Mouse (Mus musculus) heart, embryonic 12.5 days (tissue): ENCODE results near the gene Samd4b. TPM values are rescaled to one million over a fixed set of nuclear protein-coding genes. Genes with fewer than 3 reads are reported as not detected.
A peak's percentile ranks its signal among the peaks of the same experiment; 100 is the strongest.

Source experiments
- ATAC-seq: fragments of 200-750 bp; cut with Nextera tagmentation; 2 replicates; pipeline ENCODE4 v1.8.0; 2017; ENCODE audit warnings: moderate TSS enrichment, moderate library complexity; ENCODE audit not compliant: insufficient number of reproducible peaks, low FRiP score
- H3K27ac ChIP-seq: fragments of 300-500 bp; sonication (generic); 2 replicates; pipeline ENCODE4 v1.5.1; 2016; ENCODE audit warnings: mild to moderate bottlenecking, moderate library complexity; ENCODE audit not compliant: poor library complexity, severe bottlenecking
- H3K27me3 ChIP-seq: fragments of 300-500 bp; sonication (generic); replicated peaks from 2 replicates; pipeline ENCODE4 v1.6.1; 2016; ENCODE audit warnings: mild to moderate bottlenecking, moderate library complexity
- H3K36me3 ChIP-seq: fragments of 300-500 bp; sonication (generic); 2 replicates; pipeline ENCODE4 v1.6.1; 2016; ENCODE audit warnings: mild to moderate bottlenecking, moderate library complexity
- H3K4me1 ChIP-seq: fragments of 300-500 bp; sonication (generic); replicated peaks from 2 replicates; pipeline ENCODE4 v1.6.1; 2016; ENCODE audit warnings: mild to moderate bottlenecking
- H3K4me2 ChIP-seq: fragments of 300-500 bp; sonication (generic); 2 replicates; pipeline ENCODE4 v1.6.1; 2016; ENCODE audit warnings: mild to moderate bottlenecking, moderate library complexity
- H3K4me3 ChIP-seq: fragments of 300-500 bp; sonication (generic); 2 replicates; pipeline ENCODE4 v1.5.1; 2016; ENCODE audit warnings: mild to moderate bottlenecking
- H3K9ac ChIP-seq: fragments of 300-500 bp; sonication (generic); 2 replicates; pipeline ENCODE4 v1.6.1; 2016; ENCODE audit warnings: mild to moderate bottlenecking, moderate library complexity
- H3K9me3 ChIP-seq: fragments of 300-500 bp; sonication (generic); replicated peaks from 2 replicates; pipeline ENCODE4 v1.6.1; 2016; ENCODE audit warnings: mild to moderate bottlenecking, moderate library complexity
- WGBS: fragments of 180-500 bp; shearing (Covaris S2); methylation state at CpG from one replicate; pipeline ENCODE4 v1.1.7; 2016; 5-methylcytosine and 5-hydroxymethylcytosine counted together
- polyA plus RNA-seq: library from polyadenylated mRNA; unstranded; fragments of >200 nt; fragmentation: Nextera tagmentation; extraction: Ambion mirVana; gene quantifications from 2 replicates; pipeline ENCODE4 v1.2.1, GENCODE M21; 2016

The Samd4b gene
- polyA plus RNA-seq, 1 experiment from 2014 or later: 29.5 TPM

GRCm38 (mm10) chr7:28442688-28443087 is 155.3 kb downstream of the Samd4b start:
- H3K4me2 ChIP-seq: no peak overlapping the region
- peaks cover 5% of the 10 kb centered on the region; the same call in 1 of the 2 replicates for H3K27me3 ChIP-seq
- WGBS: 32% methylated on average over 4 of the region's 4 CpGs
- H3K36me3 ChIP-seq: no peaks in the 10 kb centered on the region
- ATAC-seq: peak; percentile 44; the same call in 1 of the 2 replicates
- no peak overlapping the region for H3K4me3 ChIP-seq
- no peak overlapping the region for H3K27ac ChIP-seq
- no peaks in the 10 kb centered on the region for H3K9me3 ChIP-seq
- no peak overlapping the region for H3K9ac ChIP-seq
- H3K4me1 ChIP-seq: peaks cover 5% of the 10 kb centered on the region

GRCm38 (mm10) chr7:28441776-28442485 is 156.0 kb downstream of the Samd4b start:
- Histone ChIP-seq H3K4me2 (no peak overlapping the region), H3K9ac (no peak overlapping the region), H3K4me1 (peaks cover 4% of the 10 kb centered on the region; the same call in 1 of the 2 replicates), H3K27me3 (peaks cover 5% of the 10 kb centered on the region; the same call in 1 of the 2 replicates), H3K4me3 (no peak overlapping the region), H3K9me3 (no peaks in the 10 kb centered on the region), H3K36me3 (no peaks in the 10 kb centered on the region), H3K27ac (no peak overlapping the region)
- WGBS: 80% methylated on average over 13 of the region's 14 CpGs
- ATAC-seq: no peak

GRCm38 (mm10) chr7:28440739-28441138 is 157.2 kb downstream of the Samd4b start:
- H3K4me3 ChIP-seq: no peak overlapping the region
- H3K27me3 ChIP-seq: peaks cover 2% of the 10 kb centered on the region; the same call in 1 of the 2 replicates
- H3K9ac ChIP-seq: no peak overlapping the region
- ATAC-seq: no peak
- no peaks in the 10 kb centered on the region for H3K36me3 ChIP-seq
- 0 out of 2 replicates have a peak overlapping the region, but pooled peaks have one; percentile 18 for H3K27ac ChIP-seq
- H3K4me1 ChIP-seq: peaks cover 4% of the 10 kb centered on the region; the same call in 1 of the 2 replicates
- 38% methylated on average over 2 of the region's 2 CpGs for WGBS
- no peak overlapping the region for H3K4me2 ChIP-seq
- no peaks in the 10 kb centered on the region for H3K9me3 ChIP-seq

GRCm38 (mm10) chr7:28438771-28439170 is 159.2 kb downstream of the Samd4b start:
- no peak for ATAC-seq
- H3K9me3 ChIP-seq: no peaks in the 10 kb centered on the region
- peaks cover 20% of the 10 kb centered on the region for H3K4me1 ChIP-seq
- WGBS: 78% methylated on average over 2 of the region's 2 CpGs
- no peak overlapping the region for H3K9ac ChIP-seq
- no peak overlapping the region for H3K4me2 ChIP-seq
- H3K27ac ChIP-seq: no peak overlapping the region
- no peaks in the 10 kb centered on the region for H3K27me3 ChIP-seq
- no peaks in the 10 kb centered on the region for H3K36me3 ChIP-seq
- no peak overlapping the region for H3K4me3 ChIP-seq

DNA sequence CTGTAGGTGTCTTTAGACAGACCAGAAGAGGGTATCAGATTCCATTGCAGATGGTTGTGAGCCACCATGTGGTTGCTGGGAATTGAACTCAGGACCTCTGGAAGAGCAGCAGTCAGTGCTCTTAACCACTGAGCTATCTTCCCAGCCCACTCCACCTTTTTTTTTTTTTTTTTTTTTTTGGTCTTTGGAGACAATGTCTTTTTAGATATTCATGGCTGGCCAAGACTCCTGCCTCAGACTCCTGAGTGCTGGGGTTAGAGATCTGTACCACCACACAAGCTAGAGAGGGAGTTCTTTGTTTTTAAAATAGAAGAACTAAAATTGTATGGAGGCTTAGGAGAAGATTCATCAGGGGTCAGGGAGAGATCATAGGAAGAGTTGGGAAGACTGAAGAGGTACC is 160.0 kb downstream of the Samd4b start:
- H3K4me1 ChIP-seq: peaks cover 28% of the 10 kb centered on the region
- no peak overlapping the region for H3K4me2 ChIP-seq
- ATAC-seq: no peak

DNA sequence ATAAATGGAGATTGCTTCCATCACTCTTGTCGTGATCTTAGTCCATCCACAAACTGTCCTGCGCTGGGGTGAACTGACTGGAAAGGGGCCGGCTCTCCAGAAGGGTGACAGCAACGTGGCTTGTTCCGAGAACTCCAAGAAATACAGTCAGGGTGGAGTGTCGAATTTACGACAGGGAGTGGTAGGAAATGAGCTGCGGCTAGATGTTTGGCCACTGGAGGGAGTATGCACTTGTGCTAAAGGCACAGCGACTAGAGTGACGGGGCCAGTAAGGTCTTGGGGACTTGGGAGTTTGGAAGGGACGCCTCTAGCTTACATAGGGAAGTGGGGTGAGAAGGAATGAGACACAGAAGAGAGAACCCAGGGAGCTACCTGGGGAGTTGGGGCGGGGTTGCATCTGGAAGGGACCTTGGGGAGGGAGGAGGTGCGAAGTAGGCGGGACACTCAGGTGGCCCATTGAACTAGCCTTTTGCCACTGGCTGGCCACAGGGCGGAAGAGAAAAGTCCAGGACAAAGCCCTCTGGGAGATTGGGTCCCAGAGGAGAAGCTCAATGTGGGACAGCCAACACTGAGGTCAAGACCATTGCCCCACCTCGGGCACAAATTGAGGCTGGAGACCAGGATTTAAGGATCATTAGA is 160.9 kb downstream of the Samd4b start, which contains the start of gene Gmfg:
TSS of gene Gmfg (plus strand) at position 516 of the 639 bp plus-strand sequence.
- H3K27ac ChIP-seq: peak within 1 kb of the TSS; percentile 40
- no peaks in the 10 kb centered on the region for H3K27me3 ChIP-seq
- peaks cover 5% of the 10 kb centered on the region; the same call in 1 of the 2 replicates for H3K36me3 ChIP-seq
- peak within 1 kb of the TSS; percentile 76 for H3K4me2 ChIP-seq
- H3K9me3 ChIP-seq: no peaks in the 10 kb centered on the region
- H3K4me1 ChIP-seq: peaks cover 38% of the 10 kb centered on the region
- H3K9ac ChIP-seq: peak within 1 kb of the TSS; percentile 65
- H3K4me3 ChIP-seq: peak within 1 kb of the TSS; percentile 97
- peak; percentile 45 for ATAC-seq
- WGBS: 3% methylated on average over 16 of the region's 16 CpGs

More for the DNA sequence above, 160.0 kb downstream of the Samd4b start:
- Histone ChIP-seq H3K9ac (no peak overlapping the region), H3K4me3 (no peak overlapping the region), H3K36me3 (peaks cover 5% of the 10 kb centered on the region; the same call in 1 of the 2 replicates), H3K27me3 (no peaks in the 10 kb centered on the region), H3K27ac (no peak overlapping the region), H3K9me3 (no peaks in the 10 kb centered on the region)

GRCm38 (mm10) chr7:28436271-28436904 is 161.6 kb downstream of the Samd4b start:
- Histone ChIP-seq H3K4me3 (peak overlapping the region; percentile 97), H3K27me3 (no peaks in the 10 kb centered on the region), H3K36me3 (peaks cover 6% of the 10 kb centered on the region; the same call in 1 of the 2 replicates), H3K4me2 (peak overlapping the region; percentile 85), H3K9me3 (no peaks in the 10 kb centered on the region), H3K4me1 (peaks cover 41% of the 10 kb centered on the region), H3K27ac (peak overlapping the region; percentile 40), H3K9ac (peak overlapping the region; percentile 100)
- under 1% methylated on average over 54 of the region's 64 CpGs for WGBS
- peak; percentile 99 for ATAC-seq

DNA sequence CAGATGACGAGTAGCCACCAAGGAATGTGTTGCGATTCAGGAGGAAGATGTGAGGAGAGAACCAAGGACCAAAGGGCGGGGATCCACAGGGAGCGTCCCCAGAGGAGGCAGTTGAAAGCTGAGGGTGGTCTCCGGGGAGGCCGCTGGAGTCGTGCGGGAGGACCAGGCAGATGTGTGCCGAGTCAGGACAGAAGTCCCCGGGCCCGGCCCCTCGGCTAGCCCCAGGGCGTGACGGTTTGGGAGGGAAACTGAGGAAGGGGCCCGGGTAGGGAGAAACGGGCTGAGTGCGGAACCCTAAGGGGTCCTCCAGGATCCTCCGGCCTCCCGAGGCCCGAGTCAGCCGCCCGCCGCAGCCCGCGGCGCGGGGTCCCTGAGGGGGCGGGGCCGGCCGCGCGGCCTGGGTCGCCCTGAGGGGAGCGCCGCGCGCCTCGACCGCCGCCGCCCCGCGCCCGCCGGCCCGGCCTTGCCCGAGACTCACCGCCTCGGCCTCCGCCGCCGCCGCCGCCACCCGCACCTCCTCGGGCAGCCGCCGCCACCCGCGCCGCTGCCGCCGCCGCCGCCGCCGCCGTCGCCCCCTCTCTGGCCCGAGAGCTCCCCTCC is 162.2 kb downstream of the Samd4b start:
- Histone ChIP-seq H3K9me3 (no peaks in the 10 kb centered on the region), H3K4me3 (peak overlapping the region; percentile 97), H3K4me2 (peak overlapping the region; percentile 85), H3K27me3 (no peaks in the 10 kb centered on the region), H3K36me3 (peaks cover 9% of the 10 kb centered on the region; the same call in 1 of the 2 replicates), H3K27ac (no peak overlapping the region), H3K4me1 (peaks cover 41% of the 10 kb centered on the region), H3K9ac (peak overlapping the region; percentile 100)
- WGBS: 9% methylated on average over 51 of the region's 70 CpGs
- ATAC-seq: peak; percentile 20; the same call in 1 of the 2 replicates

GRCm38 (mm10) chr7:28432252-28432651 is 165.7 kb downstream of the Samd4b start:
- ATAC-seq: no peak
- WGBS: 78% methylated on average over 2 of the region's 2 CpGs
- Histone ChIP-seq H3K36me3 (peaks cover 9% of the 10 kb centered on the region; the same call in 1 of the 2 replicates), H3K4me1 (peaks cover 48% of the 10 kb centered on the region), H3K4me3 (no peak overlapping the region), H3K9ac (no peak overlapping the region), H3K4me2 (no peak overlapping the region), H3K27me3 (no peaks in the 10 kb centered on the region), H3K9me3 (no peaks in the 10 kb centered on the region), H3K27ac (no peak overlapping the region)

- peaks cover 9% of the 10 kb centered on the region; the same call in 1 of the 2 replicates for H3K36me3 ChIP-seq
- 64% methylated on average over 1 of the region's 1 CpGs for WGBS
These were observed 167.4 kb downstream of the Samd4b start for GRCm38 (mm10) chr7:28430512-28430911.

More at GRCm38 (mm10) chr7:28430512-28430911, 167.4 kb downstream of the Samd4b start:
- no peaks in the 10 kb centered on the region for H3K27me3 ChIP-seq
- no peak overlapping the region for H3K4me3 ChIP-seq
- H3K4me1 ChIP-seq: peaks cover 46% of the 10 kb centered on the region
- no peak overlapping the region for H3K9ac ChIP-seq
- no peak for ATAC-seq
- no peak overlapping the region for H3K4me2 ChIP-seq
- H3K27ac ChIP-seq: no peak overlapping the region
- no peaks in the 10 kb centered on the region for H3K9me3 ChIP-seq
